Mouse (Mus musculus) intestine, embryonic 14.5 days (tissue): ENCODE results near the gene Pla2g1b. TPM values are rescaled to one million over a fixed set of nuclear protein-coding genes. Genes with fewer than 3 reads are reported as not detected.
"Not testable (repeated sequence)": the region's sequence is repeated elsewhere in the genome, so short reads cannot be mapped to it uniquely, and the experiment has no call there.

Experiments
- ATAC-seq: fragments of 200-750 bp; cut with Nextera tagmentation; replicated peaks from 2 replicates; pipeline ENCODE4 v1.8.0; 2017; ENCODE audit warnings: low read depth, moderate number of reproducible peaks, moderate TSS enrichment, moderate library complexity; ENCODE audit not compliant: low FRiP score, low TSS enrichment
- DNase-seq: peaks from one replicate; pipeline ENCODE4 v3.0.0-alpha.2; 2018; ENCODE audit warnings: low spot score
- H3K27ac ChIP-seq: fragments of 300-500 bp; sonication (generic); 2 replicates; pipeline ENCODE4 v1.5.1; 2014; ENCODE audit warnings: low read depth, mild to moderate bottlenecking, control low read depth
- H3K27me3 ChIP-seq: fragments of 300-500 bp; sonication (generic); replicated peaks from 2 replicates; pipeline ENCODE4 v1.6.1; 2014; ENCODE audit warnings: low read length, control low read depth; ENCODE audit not compliant: control insufficient read depth, insufficient read depth
- H3K36me3 ChIP-seq: fragments of 300-500 bp; sonication (generic); 2 replicates; pipeline ENCODE4 v1.6.1; 2014; ENCODE audit warnings: low read length, control low read depth; ENCODE audit not compliant: control insufficient read depth, insufficient read depth
- H3K4me1 ChIP-seq: fragments of 300-500 bp; sonication (generic); replicated peaks from 2 replicates; pipeline ENCODE4 v1.6.1; 2014; ENCODE audit warnings: low read length, control low read depth, mixed read lengths; ENCODE audit not compliant: control insufficient read depth, insufficient read depth
- H3K4me2 ChIP-seq: fragments of 300-500 bp; sonication (generic); 2 replicates; pipeline ENCODE4 v1.6.1; 2014; ENCODE audit warnings: low read length
- H3K4me3 ChIP-seq: fragments of 300-500 bp; sonication (generic); 2 replicates; pipeline ENCODE4 v1.5.1; 2014; ENCODE audit warnings: low read depth, low read length, control low read depth, mixed read lengths
- H3K9ac ChIP-seq: fragments of 300-500 bp; sonication (generic); 2 replicates; pipeline ENCODE4 v1.6.1; 2014; ENCODE audit warnings: mild to moderate bottlenecking, low read length
- H3K9me3 ChIP-seq: fragments of 300-500 bp; sonication (generic); 2 replicates; pipeline ENCODE4 v1.6.1; 2016; ENCODE audit warnings: low read length, control low read depth; ENCODE audit not compliant: control insufficient read depth
- WGBS: fragments of 180-500 bp; shearing (Covaris S2); extraction: QIAGEN DNeasy Blood & Tissue Kit; methylation state at CpG from one replicate; pipeline ENCODE4 v1.1.7; 2014; 5-methylcytosine and 5-hydroxymethylcytosine counted together
- polyA plus RNA-seq: library from polyadenylated mRNA; unstranded; fragments of >200 nt; fragmentation: Nextera tagmentation; extraction: Ambion mirVana; gene quantifications from 2 replicates; pipeline ENCODE4 v1.2.1, GENCODE M21; 2014

Gene Pla2g1b
- polyA plus RNA-seq, 1 experiment from 2014 or later = 5.0 TPM

DNA sequence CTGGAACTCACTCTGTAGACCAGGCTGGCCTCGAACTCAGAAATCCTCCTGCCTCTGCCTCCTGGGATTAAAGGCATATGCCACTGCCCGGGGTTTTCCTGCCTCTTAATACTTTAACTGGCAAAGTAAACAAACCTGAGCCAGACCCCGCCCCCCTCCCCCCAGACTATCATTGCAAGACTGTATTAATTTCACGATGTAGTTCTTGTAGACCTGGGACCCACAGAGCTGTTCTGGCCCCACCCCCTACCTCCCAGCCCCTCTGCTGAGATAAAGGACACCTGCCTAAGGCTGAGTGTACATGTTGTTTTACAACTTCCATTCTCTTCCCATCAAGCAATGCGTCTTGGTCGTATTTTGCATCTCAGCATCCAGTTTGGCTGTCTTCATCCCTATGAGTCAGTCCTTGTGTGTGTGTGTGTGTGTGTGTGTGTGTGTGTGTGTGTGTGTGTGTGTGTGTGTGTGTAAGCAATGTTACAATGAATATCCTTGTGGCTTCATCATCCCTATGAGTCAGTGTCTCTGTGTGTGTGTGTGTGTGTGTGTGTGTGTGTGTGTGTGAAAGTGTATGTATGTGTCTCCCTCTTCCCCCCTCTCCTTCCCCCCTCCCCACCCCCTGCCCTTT lies 26.8 kb downstream of the Pla2g1b start:
- ATAC-seq = no peak
- peak overlapping the region; percentile 34; the same call in 1 of the 2 replicates for H3K27ac ChIP-seq
- no peaks in the 10 kb centered on the region for H3K36me3 ChIP-seq

DNA sequence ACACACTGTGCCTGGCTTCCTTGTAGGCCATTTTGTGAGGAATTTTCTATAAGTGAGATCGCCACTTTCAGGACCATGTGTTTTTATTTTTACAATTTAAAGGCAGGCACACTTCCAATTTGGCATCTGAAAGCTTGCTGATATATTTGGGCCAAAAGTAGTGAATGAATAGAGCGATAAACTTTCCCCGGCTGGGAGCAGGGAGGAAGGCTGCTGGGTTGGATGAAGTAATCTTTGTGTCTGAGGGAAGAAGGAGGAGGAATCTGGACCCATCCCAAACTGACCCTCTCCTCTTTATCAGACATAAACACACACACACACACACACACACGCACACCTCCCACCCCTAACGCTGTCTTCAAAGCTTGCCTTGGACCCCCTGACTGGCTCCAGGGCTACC lies 27.4 kb downstream of the Pla2g1b start:
- no peaks in the 10 kb centered on the region for H3K27me3 ChIP-seq
- no peak overlapping the region for H3K4me2 ChIP-seq
- peaks cover 30% of the 10 kb centered on the region for H3K4me1 ChIP-seq
- ATAC-seq (no peak), DNase-seq (no peak)
- H3K36me3 ChIP-seq = no peaks in the 10 kb centered on the region
- H3K9ac ChIP-seq = no peak overlapping the region
- H3K9me3 ChIP-seq = no peaks in the 10 kb centered on the region
- H3K27ac ChIP-seq = peak overlapping the region; percentile 34
- no peak overlapping the region for H3K4me3 ChIP-seq
- WGBS = 23% methylated on average over 5 of the region's 5 CpGs

More for the DNA sequence above, 26.8 kb downstream of the Pla2g1b start:
- Histone ChIP-seq H3K27me3 (no peaks in the 10 kb centered on the region), H3K9ac (no peak overlapping the region), H3K4me1 (peaks cover 30% of the 10 kb centered on the region), H3K4me2 (no peak overlapping the region), H3K4me3 (no peak overlapping the region), H3K9me3 (no peaks in the 10 kb centered on the region)
- WGBS = 63% methylated on average over 6 of the region's 6 CpGs
- DNase-seq = no peak

DNA sequence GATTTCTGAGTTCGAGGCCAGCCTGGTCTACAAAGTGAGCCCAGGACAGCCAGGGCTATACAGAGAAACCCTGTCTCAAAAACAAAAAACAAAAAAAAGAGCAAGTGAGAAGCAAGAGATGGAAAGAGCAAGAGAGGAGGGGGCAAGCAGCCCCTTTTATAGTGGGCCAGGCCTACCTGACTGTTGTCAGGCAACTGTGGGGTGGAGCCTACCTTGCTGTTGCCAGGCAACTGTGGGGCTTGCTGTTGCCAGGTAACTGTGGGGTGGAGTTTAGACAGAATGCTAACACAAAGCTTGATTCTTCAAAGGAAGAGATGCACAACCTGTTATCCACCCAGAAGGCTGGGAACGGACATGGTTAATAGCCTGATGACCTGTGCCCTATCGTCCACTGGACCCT lies 29.6 kb downstream of the Pla2g1b start:
- not testable (repeated sequence) for H3K4me3 ChIP-seq, ATAC-seq, H3K9ac ChIP-seq, H3K36me3 ChIP-seq, H3K27me3 ChIP-seq, DNase-seq, H3K27ac ChIP-seq, H3K9me3 ChIP-seq, H3K4me2 ChIP-seq
- 81% methylated on average over 3 of the region's 3 CpGs for WGBS
- H3K4me1 ChIP-seq = peaks cover 30% of the 10 kb centered on the region

DNA sequence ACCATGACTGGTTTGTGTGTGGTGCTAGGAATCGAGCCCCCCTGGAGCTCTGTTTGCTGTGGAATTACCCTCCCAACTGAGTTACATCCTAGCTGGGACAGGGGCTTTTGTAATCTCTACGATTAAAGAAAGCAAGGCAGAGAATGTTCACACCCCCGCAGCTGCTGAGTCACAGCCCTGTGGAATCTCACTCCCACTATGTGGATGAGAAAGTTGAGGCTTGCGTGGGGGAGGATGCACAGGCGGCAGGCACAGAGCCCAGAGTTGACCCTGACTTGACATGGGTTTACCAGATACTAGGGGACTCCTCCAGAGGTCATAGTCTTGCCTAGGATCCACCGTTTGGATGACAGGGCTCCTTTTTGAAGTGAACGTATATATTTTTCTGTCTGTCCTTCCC lies 31.0 kb downstream of the Pla2g1b start:
- DNase-seq (no peak), ATAC-seq (no peak)
- no peak overlapping the region for H3K4me2 ChIP-seq
- no peak overlapping the region for H3K27ac ChIP-seq
- no peaks in the 10 kb centered on the region for H3K27me3 ChIP-seq
- H3K4me3 ChIP-seq = no peak overlapping the region
- 71% methylated on average over 7 of the region's 7 CpGs for WGBS
- H3K36me3 ChIP-seq = no peaks in the 10 kb centered on the region
- no peak overlapping the region for H3K9ac ChIP-seq
- no peaks in the 10 kb centered on the region for H3K9me3 ChIP-seq
- H3K4me1 ChIP-seq = peaks cover 18% of the 10 kb centered on the region

DNA sequence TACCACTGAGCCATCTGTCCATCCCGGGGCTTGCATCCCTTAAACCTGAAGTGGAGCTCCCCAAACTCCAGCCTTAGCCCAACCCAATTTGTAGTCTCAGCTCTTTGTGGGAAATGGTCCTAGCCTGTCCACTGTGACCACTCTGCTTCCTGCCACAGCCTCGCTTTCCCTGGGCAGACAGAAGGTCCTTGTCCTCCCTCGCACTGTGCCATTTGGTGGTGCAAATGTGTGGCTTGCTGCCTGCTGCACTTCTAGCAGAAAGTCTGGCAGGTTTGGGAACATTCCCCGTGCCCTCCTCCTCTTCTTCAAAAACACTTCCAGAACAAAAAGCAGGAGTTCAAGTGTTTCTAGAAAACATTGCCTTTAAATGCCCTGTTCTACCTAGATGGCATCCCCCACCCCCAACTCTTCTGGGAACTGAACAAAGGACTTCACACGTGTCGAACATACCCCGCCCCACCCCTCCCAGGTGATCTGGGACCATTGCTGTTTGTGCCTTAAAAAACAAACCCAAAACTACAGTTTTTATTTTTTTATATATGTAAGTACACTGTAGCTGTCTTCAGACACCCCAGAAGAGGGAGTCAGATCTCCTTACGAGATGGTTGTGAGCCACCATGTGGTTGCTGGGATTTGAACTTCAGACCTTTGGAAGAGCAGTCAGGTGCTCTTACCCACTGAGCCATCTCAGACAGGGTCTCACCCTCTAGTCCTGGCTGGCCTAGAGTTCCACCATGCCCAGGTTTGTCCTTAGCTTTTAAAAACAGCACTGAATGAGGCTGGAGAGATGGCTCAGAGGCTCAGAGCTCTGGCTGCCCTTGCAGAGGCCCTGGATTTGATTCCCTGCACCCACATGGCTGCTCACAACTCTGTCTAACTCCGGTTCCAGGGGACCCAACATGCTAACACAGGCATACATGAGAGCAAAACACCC lies 32.5 kb downstream of the Pla2g1b start:
- no peak for DNase-seq
- 51% methylated on average over 9 of the region's 9 CpGs for WGBS
- no peaks in the 10 kb centered on the region for H3K27me3 ChIP-seq
- ATAC-seq = no peak
- H3K4me1 ChIP-seq = peaks cover 8% of the 10 kb centered on the region
- H3K27ac ChIP-seq = no peak overlapping the region
- no peaks in the 10 kb centered on the region for H3K9me3 ChIP-seq
- H3K4me3 ChIP-seq = no peak overlapping the region
- H3K9ac ChIP-seq = no peak overlapping the region
- H3K36me3 ChIP-seq = no peaks in the 10 kb centered on the region
- no peak overlapping the region for H3K4me2 ChIP-seq

DNA sequence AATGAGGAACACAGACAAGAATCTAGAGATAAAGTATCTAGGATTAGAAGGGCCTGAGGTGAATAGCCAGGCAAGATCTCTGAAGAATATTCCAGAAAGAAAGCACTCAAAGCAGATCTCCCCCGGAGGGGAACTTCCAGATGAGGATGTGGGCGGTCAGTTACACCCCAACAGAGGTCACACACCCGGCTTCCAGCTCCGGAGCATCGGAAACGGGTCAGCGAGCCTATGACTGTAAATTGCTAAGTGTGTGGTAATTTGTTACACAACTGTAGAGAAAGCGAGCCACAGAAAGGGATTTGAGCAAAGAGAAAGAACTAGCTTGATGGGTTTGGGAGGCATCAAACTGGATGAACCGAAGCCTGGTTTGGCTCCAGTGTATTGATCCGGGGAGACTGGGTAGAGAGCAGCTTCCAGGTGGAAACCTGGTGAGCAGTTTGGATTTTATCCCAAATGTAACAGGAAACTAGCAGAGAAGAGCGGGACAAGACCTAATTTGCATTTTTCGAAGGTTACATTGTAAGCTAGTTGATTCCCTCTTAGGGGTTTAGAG lies 34.4 kb downstream of the Pla2g1b start:
- no peaks in the 10 kb centered on the region for H3K4me1 ChIP-seq
- H3K9ac ChIP-seq = no peak overlapping the region
- no peaks in the 10 kb centered on the region for H3K27me3 ChIP-seq
- H3K4me2 ChIP-seq = no peak overlapping the region
- no peak for ATAC-seq
- H3K4me3 ChIP-seq = no peak overlapping the region
- no peaks in the 10 kb centered on the region for H3K36me3 ChIP-seq
- no peak for DNase-seq
- no peak overlapping the region for H3K27ac ChIP-seq
- no peaks in the 10 kb centered on the region for H3K9me3 ChIP-seq
- 80% methylated on average over 12 of the region's 12 CpGs for WGBS

DNA sequence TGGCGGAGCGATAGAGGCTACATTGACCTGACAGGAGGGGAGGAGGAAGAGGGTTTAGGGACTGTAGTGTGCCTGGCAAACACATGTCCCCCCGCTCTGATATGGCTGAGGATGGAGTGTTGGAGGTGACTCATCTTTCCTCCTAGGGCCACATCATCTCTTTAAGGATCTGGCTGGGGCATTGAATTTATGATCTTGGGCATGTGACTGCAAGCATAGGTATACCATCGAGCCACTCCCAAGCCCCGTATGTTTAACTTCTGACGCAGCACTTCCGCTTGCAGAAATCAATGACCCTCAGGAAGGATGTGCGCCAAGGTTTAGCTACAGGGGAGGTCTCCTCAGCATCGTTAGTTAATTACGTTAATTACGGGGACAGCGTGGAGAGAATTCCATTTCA lies 37.0 kb downstream of the Pla2g1b start:
- no peaks in the 10 kb centered on the region for H3K27me3 ChIP-seq
- no peaks in the 10 kb centered on the region for H3K36me3 ChIP-seq
- WGBS = 46% methylated on average over 12 of the region's 12 CpGs
- H3K4me1 ChIP-seq = peaks cover 10% of the 10 kb centered on the region
- no peaks in the 10 kb centered on the region for H3K9me3 ChIP-seq
- no peak overlapping the region for H3K9ac ChIP-seq
- no peak overlapping the region for H3K4me3 ChIP-seq
- DNase-seq = no peak
- no peak overlapping the region for H3K4me2 ChIP-seq
- H3K27ac ChIP-seq = no peak overlapping the region
- no peak for ATAC-seq

DNA sequence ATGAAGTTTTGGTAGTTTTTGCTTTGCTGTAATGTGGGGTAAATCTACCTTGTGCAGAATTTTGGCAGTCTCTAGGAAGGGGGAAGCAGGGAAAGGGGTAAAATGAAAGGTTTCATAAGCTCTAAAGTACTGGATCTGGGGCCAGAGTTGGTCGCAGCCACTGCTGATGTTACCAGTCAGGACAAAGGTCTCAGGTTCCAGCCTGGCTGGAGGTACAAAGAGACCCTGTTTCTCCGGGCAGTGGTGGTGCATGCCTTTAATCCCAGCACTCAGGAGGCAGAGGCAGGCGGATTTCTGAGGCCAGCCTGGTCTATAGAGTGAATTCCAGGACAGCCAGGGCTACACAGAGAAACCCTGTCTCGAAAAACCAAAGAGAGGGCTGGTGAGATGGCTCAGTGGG lies 39.6 kb downstream of the Pla2g1b start:
- peaks cover 29% of the 10 kb centered on the region for H3K4me1 ChIP-seq
- not testable (repeated sequence) for H3K36me3 ChIP-seq, H3K4me3 ChIP-seq, H3K27ac ChIP-seq, H3K9ac ChIP-seq, DNase-seq, H3K9me3 ChIP-seq, ATAC-seq, H3K4me2 ChIP-seq, H3K27me3 ChIP-seq
- 73% methylated on average over 4 of the region's 4 CpGs for WGBS
